Mouse (Mus musculus): ENCODE results near the gene 1700123O20Rik. TPM values are rescaled to one million over a fixed set of nuclear protein-coding genes. Genes with fewer than 3 reads are reported as not detected.

1700123O20Rik gene
- total RNA-seq, 4 experiments from 2014 or later: 7.1 to 9.4 (median 8.0) TPM

DNA sequence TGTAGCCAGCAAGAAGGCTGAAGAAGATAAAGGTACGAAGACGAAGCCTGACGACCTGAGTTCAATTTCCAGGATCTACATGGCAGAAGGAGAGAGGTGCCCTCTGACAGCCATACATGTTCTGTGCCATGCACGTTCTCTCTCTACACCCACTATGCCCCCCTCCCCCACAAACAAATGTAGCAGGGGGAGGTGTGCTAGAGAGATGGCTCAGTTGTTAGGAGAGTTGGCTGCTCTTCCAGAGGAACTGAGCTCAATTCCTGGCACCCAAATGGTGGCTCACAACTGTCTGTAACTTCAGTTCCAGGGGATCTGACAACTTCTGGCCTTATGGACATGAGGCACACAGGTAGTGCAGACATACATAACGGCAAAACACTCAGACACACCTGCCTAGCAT, 9.7 kb upstream of the 1700123O20Rik start:
- DNase-seq (ENCODE audit: low spot score in 2 of 2): no peak

DNA sequence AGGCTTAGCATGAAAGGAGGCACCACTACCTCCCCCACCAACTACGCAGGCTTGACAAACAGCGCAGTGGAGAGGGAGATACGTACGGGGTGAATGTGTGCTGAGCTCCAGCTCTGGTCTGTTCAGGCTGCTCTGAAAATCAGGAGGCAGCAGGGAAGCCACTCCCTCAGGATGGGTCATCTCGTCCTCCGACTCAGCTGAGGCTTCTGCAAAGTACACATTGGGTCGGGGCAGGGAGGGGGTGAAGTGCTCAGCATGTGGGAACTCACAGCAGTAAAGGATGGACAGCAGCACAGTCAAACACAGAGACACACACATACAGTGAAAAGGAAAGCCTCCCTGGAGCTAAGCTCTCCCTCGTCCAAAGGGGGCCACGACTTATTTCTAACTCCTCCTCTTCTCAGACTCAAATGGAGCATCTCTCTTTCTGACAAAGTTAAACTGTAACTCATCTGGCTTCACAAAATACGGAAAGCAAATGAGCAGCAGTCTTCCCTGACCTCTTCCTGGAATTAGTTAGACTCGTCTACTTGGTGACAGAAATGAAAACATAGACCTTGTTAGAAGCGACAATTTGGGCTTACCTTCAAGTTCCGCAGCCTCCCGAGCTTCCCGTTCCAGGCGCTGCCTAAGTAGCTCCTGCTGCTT, 7.2 kb upstream of the 1700123O20Rik start:
- no peak for DNase-seq (ENCODE audit: low spot score in 2 of 2)

DNA sequence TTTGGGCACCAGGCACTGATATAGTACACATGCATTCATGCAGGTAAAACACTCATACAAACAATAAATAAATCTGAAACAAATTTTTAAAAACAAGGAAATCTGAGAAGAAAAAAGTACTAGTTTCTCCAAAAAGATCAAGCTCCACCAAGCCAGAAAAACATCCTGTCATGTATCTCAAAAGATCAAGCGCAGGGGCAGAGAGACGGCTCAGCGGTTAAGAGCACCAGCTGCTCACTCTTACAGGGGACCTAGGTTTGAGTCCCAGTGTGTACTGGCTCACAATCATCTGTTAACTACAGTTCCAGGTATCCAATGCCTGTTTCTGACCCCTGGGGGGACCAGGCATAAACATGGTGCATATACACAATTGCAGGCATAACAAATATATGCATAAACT, 3.6 kb upstream of the 1700123O20Rik start:
- no peak for DNase-seq (ENCODE audit: low spot score in 2 of 2)

DNA sequence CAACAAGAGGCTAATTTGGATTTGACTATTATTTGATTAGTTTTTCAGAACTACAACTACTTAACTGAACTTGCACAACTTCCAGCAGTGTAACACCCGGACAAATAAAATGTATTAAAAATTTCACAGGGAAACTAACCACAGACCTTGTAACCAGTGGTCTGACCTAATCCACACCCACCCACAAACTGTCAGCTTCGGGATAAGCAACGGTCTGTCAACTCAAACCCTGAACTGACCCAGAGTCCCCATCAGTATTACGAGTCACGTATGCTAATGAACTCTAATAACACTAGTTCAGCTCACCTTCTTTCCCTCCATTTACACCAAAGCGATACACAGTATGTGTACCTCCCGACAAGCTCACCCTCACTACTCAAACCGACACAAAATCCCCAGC, 545 bp upstream of the 1700123O20Rik start:
- DNase-seq (ENCODE audit: low spot score in 2 of 2): no peak

DNA sequence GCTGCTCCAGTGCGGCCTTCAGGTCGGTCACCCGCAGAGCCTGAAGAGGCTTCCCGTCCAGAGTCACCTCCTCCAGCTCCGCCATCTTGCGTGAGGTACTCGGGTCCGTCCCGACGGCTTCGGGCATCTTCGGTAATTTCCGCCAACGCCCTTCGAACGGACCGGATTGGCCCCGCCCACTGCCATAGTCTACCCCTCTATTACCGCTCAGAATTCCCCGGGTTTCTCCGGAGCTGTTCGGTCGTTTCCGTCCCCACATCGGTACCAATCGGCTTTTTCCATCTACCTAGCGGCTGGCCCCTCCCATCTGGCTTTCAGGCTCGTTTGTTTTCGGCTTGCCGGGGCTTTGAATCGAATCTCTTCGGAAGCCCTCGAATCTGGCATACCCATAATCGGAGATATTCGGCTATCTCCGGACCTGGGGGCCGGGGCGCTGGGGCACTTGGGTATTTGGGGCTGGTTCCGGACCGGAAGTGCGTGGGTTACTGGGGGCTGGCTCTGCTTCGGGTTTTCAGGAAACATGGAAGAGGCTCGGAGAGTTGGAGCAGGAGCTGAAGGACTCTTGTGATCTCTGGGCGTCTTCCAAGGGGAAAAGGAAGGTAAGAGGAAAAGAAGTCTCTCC, 617 bp downstream of the 1700123O20Rik start, which contains the start of gene Acin1:
TSS of gene Acin1 (minus strand) at position 410 of the 622 bp plus-strand sequence.
- peak; percentile 100 for DNase-seq (ENCODE audit: low spot score in 2 of 2)

- DNase-seq (ENCODE audit: low spot score in 2 of 2): no peak
Observed at GRCm38 (mm10) chr14:54687251-54687650, 1.2 kb downstream of the 1700123O20Rik start.

DNA sequence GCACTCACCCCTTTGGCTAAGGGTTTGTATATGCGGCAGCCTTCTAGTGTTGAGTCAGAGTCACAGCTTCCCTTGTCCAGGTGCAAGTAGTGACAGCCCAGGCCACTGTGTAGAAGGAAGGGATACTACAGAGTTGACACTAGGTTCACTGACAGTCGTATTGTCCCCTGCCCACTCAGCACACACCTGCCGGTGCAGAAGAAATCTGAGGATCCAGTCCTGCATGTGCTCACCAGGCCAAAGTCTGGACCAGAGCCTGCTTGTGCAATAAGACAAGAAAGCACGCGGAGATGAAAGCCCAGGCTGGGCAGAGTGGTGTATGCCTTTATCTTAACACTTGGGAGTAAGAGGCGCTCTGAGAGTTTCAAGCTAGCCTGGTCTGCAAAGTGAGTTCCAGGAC, 9.0 kb downstream of the 1700123O20Rik start:
- no peak for DNase-seq (ENCODE audit: low spot score in 2 of 2)

- no peak for DNase-seq (ENCODE audit: low spot score in 2 of 2)
Observed at GRCm38 (mm10) chr14:54696752-54697151, 10.7 kb downstream of the 1700123O20Rik start.

GRCm38 (mm10) chr14:54698733-54699132, 12.7 kb downstream of the 1700123O20Rik start, which contains the start of gene Gm29776:
Gene Gm29776, minus strand, starts transcription at chr14:54698833.
- no peak for DNase-seq (ENCODE audit: low spot score in 2 of 2)

- DNase-seq (ENCODE audit: low spot score in 2 of 2): no peak
Observed at GRCm38 (mm10) chr14:54699586-54699985, 13.6 kb downstream of the 1700123O20Rik start.

DNA sequence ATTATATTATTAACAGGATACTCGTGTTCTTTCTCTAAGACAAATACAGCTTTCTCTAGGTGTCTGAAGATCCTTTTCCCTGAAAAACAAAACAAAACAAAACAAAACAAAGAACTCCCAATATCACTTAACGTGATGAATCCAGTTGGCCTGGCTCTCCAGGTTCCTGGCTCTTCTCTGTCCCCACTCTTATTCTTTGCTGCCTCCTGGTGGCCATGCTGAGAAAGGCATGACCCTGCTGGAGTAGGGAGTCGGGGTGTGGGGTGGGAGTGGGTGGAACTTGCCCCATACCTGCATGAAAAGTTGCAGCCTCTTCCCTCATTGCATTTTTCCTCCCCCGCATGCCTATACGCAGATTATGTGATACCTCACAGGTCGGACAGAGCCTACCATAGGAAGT, 15.3 kb downstream of the 1700123O20Rik start:
- DNase-seq (ENCODE audit: low spot score in 2 of 2): peak; percentile 33 to 43

DNA sequence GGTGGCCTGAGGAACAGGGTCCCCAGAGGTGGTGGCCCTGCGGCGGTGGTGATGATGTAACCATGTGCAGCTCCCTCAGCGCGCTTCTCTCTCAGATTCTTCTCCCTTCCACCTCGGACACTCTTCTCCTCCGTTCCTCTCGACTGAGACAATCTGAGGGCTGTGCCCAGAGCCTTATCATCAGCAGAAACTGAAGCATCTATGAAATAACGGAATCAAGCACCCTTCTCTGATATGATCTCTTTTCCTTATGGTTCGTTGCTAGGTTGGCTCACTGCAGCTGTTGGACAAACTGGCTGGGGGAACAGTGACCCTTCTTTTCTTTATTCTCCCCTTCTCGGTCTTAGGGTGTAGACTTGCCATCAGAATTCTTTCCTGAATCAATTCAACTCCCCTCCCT, 17.2 kb downstream of the 1700123O20Rik start:
- no peak for DNase-seq (ENCODE audit: low spot score in 2 of 2)

DNA sequence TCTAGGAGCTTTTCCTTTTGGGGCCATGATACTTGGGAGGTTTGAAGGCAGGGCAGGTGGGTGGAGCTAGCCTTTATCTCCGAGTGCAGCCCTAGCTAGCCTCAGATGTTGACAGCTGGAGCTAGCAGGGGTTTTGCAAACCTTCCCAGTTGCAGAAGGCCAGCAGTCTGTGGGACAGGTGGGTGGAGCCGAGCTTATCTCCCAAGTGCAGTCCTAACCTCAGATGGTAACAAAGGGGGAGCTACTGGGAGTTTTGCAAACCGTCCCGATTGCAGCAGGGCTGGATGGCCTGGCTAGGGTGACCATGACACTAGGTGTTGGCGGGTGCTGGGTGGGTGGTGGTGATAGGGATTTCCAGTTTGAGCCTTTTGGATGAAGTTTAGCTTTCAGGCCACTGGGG, 19.8 kb downstream of the 1700123O20Rik start:
- DNase-seq (ENCODE audit: low spot score in 2 of 2): no peak

- no peak for DNase-seq (ENCODE audit: low spot score in 2 of 2)
Observed at GRCm38 (mm10) chr14:54706589-54707320, 20.7 kb downstream of the 1700123O20Rik start.

DNA sequence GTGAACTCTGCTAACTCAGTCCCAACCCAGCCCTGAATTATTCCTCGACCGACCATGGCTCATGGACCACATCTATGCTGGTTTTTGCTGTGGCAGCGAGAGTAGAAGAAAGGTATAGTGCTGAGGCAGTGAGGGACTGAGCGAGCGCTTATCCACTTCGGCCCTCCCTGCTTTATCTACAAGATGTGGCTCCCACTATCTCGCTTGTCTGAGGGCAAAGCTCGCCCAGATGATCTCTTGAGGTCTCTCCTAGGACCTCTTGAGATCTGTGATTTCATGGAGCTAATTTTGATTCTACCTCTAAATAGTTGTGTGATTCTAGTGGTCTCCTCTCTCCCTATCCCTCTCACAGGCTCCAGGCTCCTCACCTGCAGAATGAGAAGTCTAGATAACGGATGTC, 23.0 kb downstream of the 1700123O20Rik start:
- DNase-seq (ENCODE audit: low spot score in 2 of 2): no peak

- no peak for DNase-seq (ENCODE audit: low spot score in 2 of 2)
Observed at GRCm38 (mm10) chr14:54712074-54712473, 26.1 kb downstream of the 1700123O20Rik start, which contains the start of gene Cebpe. Gene Cebpe, minus strand, starts transcription at chr14:54712174.

DNA sequence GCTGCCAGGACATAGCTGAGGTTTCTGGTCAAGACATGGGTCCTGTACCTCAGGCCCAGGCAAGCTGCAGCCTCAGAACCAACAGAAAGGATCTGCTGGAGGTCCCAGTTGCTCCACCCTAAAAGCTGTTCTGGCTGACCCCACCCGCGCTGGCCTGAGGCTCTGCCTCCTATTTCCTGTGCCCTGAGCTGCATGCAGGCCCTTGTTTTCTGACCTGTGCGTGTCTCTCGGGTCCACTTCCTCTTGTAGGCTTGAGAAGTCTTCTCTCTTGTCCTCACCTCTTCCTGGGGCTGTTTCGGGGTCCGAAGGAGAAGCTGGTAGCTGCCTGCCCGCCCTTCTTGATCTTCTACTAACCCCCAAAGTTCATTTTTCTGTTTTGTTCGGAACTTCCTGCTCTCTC, 26.8 kb downstream of the 1700123O20Rik start:
- no peak for DNase-seq (ENCODE audit: low spot score in 2 of 2)

- DNase-seq (ENCODE audit: low spot score in 2 of 2): peak; percentile 42 to 57
Observed at GRCm38 (mm10) chr14:54714121-54714520, 28.1 kb downstream of the 1700123O20Rik start.

DNA sequence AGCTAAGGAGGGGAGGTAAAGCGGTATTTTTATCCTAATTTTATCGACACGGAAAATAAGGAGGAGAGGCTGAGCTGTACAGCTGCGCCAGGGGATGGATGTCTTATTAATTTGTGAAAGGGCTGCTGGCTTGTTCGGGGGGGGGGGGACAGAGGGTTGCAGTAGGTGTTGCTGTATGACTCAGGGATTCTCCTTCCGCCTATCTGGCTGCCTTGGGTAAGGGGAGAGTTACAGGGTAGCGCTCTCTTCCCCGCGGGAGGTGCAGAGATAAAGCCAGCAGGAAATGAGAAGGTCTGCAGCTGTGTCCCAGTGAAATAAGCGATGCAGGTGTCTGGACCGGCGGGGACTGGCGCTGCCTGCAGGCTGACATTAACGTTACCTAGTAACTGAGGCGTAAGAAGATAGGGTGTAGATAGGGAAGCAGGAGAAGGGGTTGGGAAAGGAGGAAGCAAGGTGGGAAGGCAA, 28.6 kb downstream of the 1700123O20Rik start:
- DNase-seq (ENCODE audit: low spot score in 2 of 2): no peak

GRCm38 (mm10) chr14:54715402-54715801, 29.4 kb downstream of the 1700123O20Rik start:
- no peak for DNase-seq (ENCODE audit: low spot score in 2 of 2)

- DNase-seq (ENCODE audit: low spot score in 2 of 2): no peak
Observed at GRCm38 (mm10) chr14:54720041-54720440, 34.0 kb downstream of the 1700123O20Rik start.

Measured in gastrocnemius, adult 8-10 months (tissue).